Mouse (Mus musculus): ENCODE results near the gene Hvcn1. TPM values are rescaled to one million over a fixed set of nuclear protein-coding genes. Genes with fewer than 3 reads are reported as not detected.

The Hvcn1 gene
- total and polyA plus RNA-seq, 2 experiments, result 1.5 to 1.7 TPM

- peaks cover 2% of the 10 kb centered on the region for H3K4me1 ChIP-seq (ENCODE audit: control insufficient read depth, insufficient read depth, low read length)
- H3K9ac ChIP-seq (ENCODE audit: low read depth, low read length), result no peak overlapping the region
- H3K79me2 ChIP-seq (ENCODE audit: control insufficient read depth, insufficient read depth, low read length), result no peaks in the 10 kb centered on the region
- no peak overlapping the region for H3K4me3 ChIP-seq (ENCODE audit: insufficient read depth, low read depth, low read length)
- TF ChIP-seq CTCF (IDR thresholded peaks at IDR 0.05; ENCODE audit: low read depth, low read length) (no peak), POLR2A (IDR thresholded peaks at IDR 0.05; ENCODE audit: extremely low read depth, insufficient read depth, low read length) (no peak)
- DNase-seq (ENCODE audit: extremely low read depth, low read depth, low spot score), result no peak
- no peaks in the 10 kb centered on the region for H3K27me3 ChIP-seq (ENCODE audit: control insufficient read depth, insufficient read depth, low read length)
- H3K36me3 ChIP-seq (ENCODE audit: control insufficient read depth, insufficient read depth, low read length), result no peaks in the 10 kb centered on the region
- WGBS, result 74% methylated on average over 7 of the region's 7 CpGs
- no peak overlapping the region for H3K27ac ChIP-seq (replicated peaks; ENCODE audit: insufficient read depth, low read depth, low read length)
Measured at GRCm38 (mm10) chr5:122190465-122190864, 16.1 kb upstream of the Hvcn1 start.

GRCm38 (mm10) chr5:122191269-122192063 lies 15.1 kb upstream of the Hvcn1 start:
- 55% methylated on average over 12 of the region's 12 CpGs for WGBS
- TF ChIP-seq POLR2A (IDR thresholded peaks at IDR 0.05; ENCODE audit: extremely low read depth, insufficient read depth, low read length) (no peak), CTCF (IDR thresholded peaks at IDR 0.05; ENCODE audit: low read depth, low read length) (no peak)
- Histone ChIP-seq H3K4me1 (ENCODE audit: control insufficient read depth, insufficient read depth, low read length) (peaks cover 2% of the 10 kb centered on the region), H3K36me3 (ENCODE audit: control insufficient read depth, insufficient read depth, low read length) (no peaks in the 10 kb centered on the region), H3K27me3 (ENCODE audit: control insufficient read depth, insufficient read depth, low read length) (no peaks in the 10 kb centered on the region), H3K27ac (replicated peaks; ENCODE audit: insufficient read depth, low read depth, low read length) (no peak overlapping the region), H3K4me3 (ENCODE audit: insufficient read depth, low read depth, low read length) (no peak overlapping the region), H3K79me2 (ENCODE audit: control insufficient read depth, insufficient read depth, low read length) (no peaks in the 10 kb centered on the region), H3K9ac (ENCODE audit: low read depth, low read length) (no peak overlapping the region)
- no peak for DNase-seq (ENCODE audit: extremely low read depth, low read depth, low spot score)

GRCm38 (mm10) chr5:122192347-122192746 lies 14.3 kb upstream of the Hvcn1 start:
- WGBS, result 18% methylated on average over 4 of the region's 4 CpGs
- peaks cover 2% of the 10 kb centered on the region for H3K4me1 ChIP-seq (ENCODE audit: control insufficient read depth, insufficient read depth, low read length)
- DNase-seq (ENCODE audit: extremely low read depth, low read depth, low spot score), result peak; percentile 21
- no peaks in the 10 kb centered on the region for H3K27me3 ChIP-seq (ENCODE audit: control insufficient read depth, insufficient read depth, low read length)
- no peak overlapping the region for H3K9ac ChIP-seq (ENCODE audit: low read depth, low read length)
- no peaks in the 10 kb centered on the region for H3K36me3 ChIP-seq (ENCODE audit: control insufficient read depth, insufficient read depth, low read length)
- H3K27ac ChIP-seq (replicated peaks; ENCODE audit: insufficient read depth, low read depth, low read length), result no peak overlapping the region
- H3K4me3 ChIP-seq (ENCODE audit: insufficient read depth, low read depth, low read length), result no peak overlapping the region
- no peaks in the 10 kb centered on the region for H3K79me2 ChIP-seq (ENCODE audit: control insufficient read depth, insufficient read depth, low read length)
- TF ChIP-seq CTCF (IDR thresholded peaks at IDR 0.05; ENCODE audit: low read depth, low read length), result no peak
- TF ChIP-seq POLR2A (IDR thresholded peaks at IDR 0.05; ENCODE audit: extremely low read depth, insufficient read depth, low read length), result no peak

GRCm38 (mm10) chr5:122200872-122201271 lies 5.7 kb upstream of the Hvcn1 start:
- Histone ChIP-seq H3K79me2 (ENCODE audit: control insufficient read depth, insufficient read depth, low read length) (no peaks in the 10 kb centered on the region), H3K27me3 (ENCODE audit: control insufficient read depth, insufficient read depth, low read length) (no peaks in the 10 kb centered on the region), H3K4me1 (ENCODE audit: control insufficient read depth, insufficient read depth, low read length) (no peaks in the 10 kb centered on the region), H3K4me3 (ENCODE audit: insufficient read depth, low read depth, low read length) (no peak overlapping the region), H3K27ac (replicated peaks; ENCODE audit: insufficient read depth, low read depth, low read length) (no peak overlapping the region), H3K36me3 (ENCODE audit: control insufficient read depth, insufficient read depth, low read length) (no peaks in the 10 kb centered on the region), H3K9ac (ENCODE audit: low read depth, low read length) (no peak overlapping the region)
- DNase-seq (ENCODE audit: extremely low read depth, low read depth, low spot score), result no peak
- 95% methylated on average over 4 of the region's 4 CpGs for WGBS
- TF ChIP-seq POLR2A (IDR thresholded peaks at IDR 0.05; ENCODE audit: extremely low read depth, insufficient read depth, low read length) (no peak), CTCF (IDR thresholded peaks at IDR 0.05; ENCODE audit: low read depth, low read length) (no peak)

- H3K27ac ChIP-seq (replicated peaks; ENCODE audit: insufficient read depth, low read depth, low read length), result no peak overlapping the region
- no peaks in the 10 kb centered on the region for H3K79me2 ChIP-seq (ENCODE audit: control insufficient read depth, insufficient read depth, low read length)
- no peaks in the 10 kb centered on the region for H3K36me3 ChIP-seq (ENCODE audit: control insufficient read depth, insufficient read depth, low read length)
- H3K9ac ChIP-seq (ENCODE audit: low read depth, low read length), result no peak overlapping the region
- H3K4me3 ChIP-seq (ENCODE audit: insufficient read depth, low read depth, low read length), result no peak overlapping the region
- H3K4me1 ChIP-seq (ENCODE audit: control insufficient read depth, insufficient read depth, low read length), result no peaks in the 10 kb centered on the region
- no peak for DNase-seq (ENCODE audit: extremely low read depth, low read depth, low spot score)
- TF ChIP-seq POLR2A (IDR thresholded peaks at IDR 0.05; ENCODE audit: extremely low read depth, insufficient read depth, low read length), result no peak
- no peak for TF ChIP-seq CTCF (IDR thresholded peaks at IDR 0.05; ENCODE audit: low read depth, low read length)
- 96% methylated on average over 6 of the region's 6 CpGs for WGBS
- H3K27me3 ChIP-seq (ENCODE audit: control insufficient read depth, insufficient read depth, low read length), result no peaks in the 10 kb centered on the region
Measured at GRCm38 (mm10) chr5:122201904-122202303, 4.7 kb upstream of the Hvcn1 start.

GRCm38 (mm10) chr5:122204180-122204579 lies 2.4 kb upstream of the Hvcn1 start:
- H3K36me3 ChIP-seq (ENCODE audit: control insufficient read depth, insufficient read depth, low read length), result no peaks in the 10 kb centered on the region
- 81% methylated on average over 2 of the region's 2 CpGs for WGBS
- TF ChIP-seq CTCF (IDR thresholded peaks at IDR 0.05; ENCODE audit: low read depth, low read length) (no peak), POLR2A (IDR thresholded peaks at IDR 0.05; ENCODE audit: extremely low read depth, insufficient read depth, low read length) (no peak)
- no peak overlapping the region for H3K9ac ChIP-seq (ENCODE audit: low read depth, low read length)
- H3K4me1 ChIP-seq (ENCODE audit: control insufficient read depth, insufficient read depth, low read length), result no peaks in the 10 kb centered on the region
- H3K4me3 ChIP-seq (ENCODE audit: insufficient read depth, low read depth, low read length), result no peak overlapping the region
- no peak for DNase-seq (ENCODE audit: extremely low read depth, low read depth, low spot score)
- no peaks in the 10 kb centered on the region for H3K27me3 ChIP-seq (ENCODE audit: control insufficient read depth, insufficient read depth, low read length)
- no peak overlapping the region for H3K27ac ChIP-seq (replicated peaks; ENCODE audit: insufficient read depth, low read depth, low read length)
- H3K79me2 ChIP-seq (ENCODE audit: control insufficient read depth, insufficient read depth, low read length), result no peaks in the 10 kb centered on the region

Data from liver, adult 2 months (tissue).